Comparison of ENCODE assay signal across 8 mouse cellular contexts in the genomic region with DNA sequence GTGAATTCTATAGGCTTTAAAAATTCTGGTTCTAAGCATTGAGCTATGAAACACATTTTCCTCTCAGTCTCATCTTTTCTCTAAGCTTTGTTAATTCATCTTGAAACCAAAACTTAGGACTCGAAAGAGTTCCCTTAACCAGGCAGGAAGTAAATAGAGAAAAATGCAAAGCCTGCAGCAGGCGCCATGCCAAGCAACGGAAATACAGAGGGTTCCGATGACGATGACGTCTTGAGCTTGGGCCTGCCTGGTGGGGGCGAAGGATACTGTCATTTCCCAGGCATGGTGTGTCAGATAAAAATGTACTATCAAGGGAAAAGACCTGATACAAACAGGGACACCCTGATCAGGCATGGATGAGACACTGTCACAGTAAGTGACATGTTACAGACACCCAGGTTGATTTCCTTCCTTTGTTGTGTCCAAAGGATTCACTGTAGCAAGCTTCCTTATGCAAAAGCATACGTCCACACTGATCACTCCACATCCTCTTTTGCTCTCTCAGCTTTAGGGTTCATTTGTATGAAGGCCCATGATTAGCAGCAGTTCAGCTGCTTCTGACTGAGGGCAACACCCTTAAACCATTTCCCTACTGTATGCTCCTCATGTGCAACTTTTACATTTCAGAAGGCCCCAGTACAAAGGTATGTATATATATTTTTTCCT.
DNase-seq lines count a peak whose midpoint lies in the region; ATAC-seq and TF ChIP-seq lines count a peak whose summit lies in the region.

No protein-coding gene starts in this region.

- peak overlapping the region; percentile 54 for H3K27ac ChIP-seq in heart, adult 2 months
- H3K27ac ChIP-seq in kidney, postnatal 0 days = 0 out of 2 replicates have a peak overlapping the region, but pooled peaks have one; percentile 50
- H3K27ac ChIP-seq in intestine, postnatal 0 days (ENCODE audit: low read depth, low read length) = no peak overlapping the region

- peaks cover 7% of the 10 kb centered on the region; the same call in 1 of the 2 replicates for H3K36me3 ChIP-seq in heart, adult 2 months (ENCODE audit: control insufficient read depth, insufficient read depth, low read length)
- no peaks in the 10 kb centered on the region for H3K36me3 ChIP-seq in kidney, postnatal 0 days (ENCODE audit: insufficient read depth, low read length)
- H3K36me3 ChIP-seq in intestine, postnatal 0 days (ENCODE audit: control insufficient read depth, insufficient read depth) = no peaks in the 10 kb centered on the region

- no peaks in the 10 kb centered on the region for H3K9me3 ChIP-seq in kidney, postnatal 0 days (replicated peaks; ENCODE audit: low read length)
- H3K9me3 ChIP-seq in intestine, postnatal 0 days (ENCODE audit: control insufficient read depth) = no peaks in the 10 kb centered on the region

- no peaks in the 10 kb centered on the region for H3K79me2 ChIP-seq in heart, adult 2 months (replicated peaks; ENCODE audit: control insufficient read depth, insufficient read depth, low read length)

- no peak overlapping the region for H3K4me2 ChIP-seq in kidney, postnatal 0 days (ENCODE audit: low read length)
- H3K4me2 ChIP-seq in intestine, postnatal 0 days (replicated peaks; ENCODE audit: low read depth) = no peak overlapping the region

- no peak for TF ChIP-seq EP300 in heart, adult 2 months (IDR thresholded peaks at IDR 0.05; ENCODE audit: insufficient read depth, low read depth, low read length)

- no peak for TF ChIP-seq CTCF in heart, adult 2 months (IDR thresholded peaks at IDR 0.05)
- TF ChIP-seq CTCF in kidney, postnatal 0 days (IDR thresholded peaks at IDR 0.05; ENCODE audit: low read depth) = no peak
- TF ChIP-seq CTCF in intestine, postnatal 0 days (IDR thresholded peaks at IDR 0.05; ENCODE audit: low read depth) = no peak

- TF ChIP-seq POLR2A in heart, adult 2 months (IDR thresholded peaks at IDR 0.05; ENCODE audit: insufficient read depth, low read depth, low read length) = 0 out of 2 replicates have a peak, but pooled peaks have one; percentile 11

- intact Hi-C loops in heart, adult 2 months (cut with DNase I) = loop anchor here (2.0 kb wide), 1 partner anchor 14 kb away; no protein-coding TSS in a partner anchor

- WGBS in heart, adult 2 months = 24% methylated on average over 8 of the region's 8 CpGs
- WGBS in kidney, postnatal 0 days = 72% methylated on average over 8 of the region's 8 CpGs
- WGBS in intestine, postnatal 0 days = 70% methylated on average over 8 of the region's 8 CpGs

- no peak overlapping the region for H3K4me3 ChIP-seq in heart, adult 2 months
- no peak overlapping the region for H3K4me3 ChIP-seq in kidney, postnatal 0 days (replicated peaks; ENCODE audit: low read depth, low read length)
- no peak overlapping the region for H3K4me3 ChIP-seq in intestine, postnatal 0 days (ENCODE audit: low read depth, low read length)

- peak; percentile 30 for DNase-seq in adrenal gland, adult 2 months
- no peak for DNase-seq in adrenal gland, adult 18-20 months (ENCODE audit: low spot score in 2 of 2)
- DNase-seq in heart, adult 2 months = peak; percentile 52 to 68
- DNase-seq in kidney, postnatal 0 days (ENCODE audit: low spot score) = peak; percentile 62
- no peak for DNase-seq in urinary bladder, postnatal 10 days (ENCODE audit: low spot score)
- no peak for DNase-seq in adipocyte (ENCODE audit: low spot score)

- ATAC-seq in kidney, postnatal 0 days (replicated peaks; ENCODE audit: low FRiP score, low read depth) = no peak
- peak; percentile 87 for ATAC-seq in megakaryocyte, adult 5-6 weeks (ENCODE audit: poor library complexity, severe bottlenecking)
- no peak for ATAC-seq in intestine, postnatal 0 days

- H3K4me1 ChIP-seq in heart, adult 2 months (ENCODE audit: control insufficient read depth, insufficient read depth, low read length) = peaks cover 13% of the 10 kb centered on the region
- H3K4me1 ChIP-seq in kidney, postnatal 0 days (replicated peaks; ENCODE audit: insufficient read depth, low read length) = no peaks in the 10 kb centered on the region
- no peaks in the 10 kb centered on the region for H3K4me1 ChIP-seq in intestine, postnatal 0 days (replicated peaks; ENCODE audit: control insufficient read depth, insufficient read depth, low read length)

- H3K9ac ChIP-seq in heart, adult 2 months (ENCODE audit: low read depth, low read length) = 0 out of 2 replicates have a peak overlapping the region, but pooled peaks have one; percentile 30
- H3K9ac ChIP-seq in kidney, postnatal 0 days (ENCODE audit: low read depth, low read length) = no peak overlapping the region
- H3K9ac ChIP-seq in intestine, postnatal 0 days (ENCODE audit: low read depth, low read length) = no peak overlapping the region

- no peaks in the 10 kb centered on the region for H3K27me3 ChIP-seq in heart, adult 2 months (ENCODE audit: control insufficient read depth, insufficient read depth, low read length)
- no peaks in the 10 kb centered on the region for H3K27me3 ChIP-seq in kidney, postnatal 0 days (ENCODE audit: insufficient read depth, low read length)
- no peaks in the 10 kb centered on the region for H3K27me3 ChIP-seq in intestine, postnatal 0 days (replicated peaks; ENCODE audit: control insufficient read depth, insufficient read depth, low read length)

Comparison
In these comparisons a context has a peak if more than half of its experiments do, and no peak if none do; other contexts are left out.
1. DNase-seq: peak in adrenal gland, adult 2 months (single experiment), heart, adult 2 months (2 of 2) and kidney, postnatal 0 days (single experiment); none in adrenal gland, adult 18-20 months (0 of 2), urinary bladder, postnatal 10 days (single experiment) and adipocyte (single experiment).